Mouse (Mus musculus) midbrain, embryonic 13.5 days (tissue): ENCODE data around the gene A730061H03Rik. TPM values are rescaled to one million over a fixed set of nuclear protein-coding genes. Genes with fewer than 3 reads are reported as not detected.

ENCODE experiments used
- ATAC-seq: fragments of 200-750 bp; cut with Nextera tagmentation; 2 replicates; pipeline ENCODE4 v1.8.0; 2017; ENCODE audit warnings: mild to moderate bottlenecking, moderate TSS enrichment, moderate library complexity
- H3K27ac ChIP-seq: fragments of 300-500 bp; sonication (generic); 2 replicates; pipeline ENCODE4 v1.5.1; 2015; ENCODE audit warnings: inconsistent platforms, mild to moderate bottlenecking, moderate library complexity
- H3K27me3 ChIP-seq: fragments of 300-500 bp; sonication (generic); 2 replicates; pipeline ENCODE4 v1.6.1; 2015; ENCODE audit warnings: mild to moderate bottlenecking, inconsistent platforms
- H3K36me3 ChIP-seq: fragments of 300-500 bp; sonication (generic); 2 replicates; pipeline ENCODE4 v1.6.1; 2015; ENCODE audit warnings: mild to moderate bottlenecking, inconsistent platforms
- H3K4me1 ChIP-seq: fragments of 300-500 bp; sonication (generic); replicated peaks from 2 replicates; pipeline ENCODE4 v1.6.1; 2015; ENCODE audit warnings: inconsistent platforms
- H3K4me2 ChIP-seq: fragments of 300-500 bp; sonication (generic); replicated peaks from 2 replicates; pipeline ENCODE4 v1.6.1; 2015; ENCODE audit warnings: moderate library complexity, mild to moderate bottlenecking, inconsistent platforms
- H3K4me3 ChIP-seq: fragments of 300-500 bp; sonication (generic); replicated peaks from 2 replicates; pipeline ENCODE4 v1.5.1; 2015; ENCODE audit warnings: mild to moderate bottlenecking, inconsistent platforms
- H3K9ac ChIP-seq: fragments of 300-500 bp; sonication (generic); replicated peaks from 2 replicates; pipeline ENCODE4 v1.6.1; 2015; ENCODE audit warnings: mild to moderate bottlenecking, inconsistent platforms
- H3K9me3 ChIP-seq: fragments of 300-500 bp; sonication (generic); 2 replicates; pipeline ENCODE4 v1.6.1; 2016; ENCODE audit warnings: mild to moderate bottlenecking, inconsistent platforms
- WGBS: fragments of 180-500 bp; shearing (Covaris S2); methylation state at CpG from one replicate; pipeline ENCODE4 v1.1.7; 2015; 5-methylcytosine and 5-hydroxymethylcytosine counted together
- polyA plus RNA-seq: library from polyadenylated mRNA; unstranded; fragments of >200 nt; fragmentation: Nextera tagmentation; extraction: Ambion mirVana; gene quantifications from 2 replicates; pipeline ENCODE4 v1.2.1, GENCODE M21; 2015

A730061H03Rik gene
- polyA plus RNA-seq, 1 experiment from 2014 or later, result 0.43 TPM

DNA sequence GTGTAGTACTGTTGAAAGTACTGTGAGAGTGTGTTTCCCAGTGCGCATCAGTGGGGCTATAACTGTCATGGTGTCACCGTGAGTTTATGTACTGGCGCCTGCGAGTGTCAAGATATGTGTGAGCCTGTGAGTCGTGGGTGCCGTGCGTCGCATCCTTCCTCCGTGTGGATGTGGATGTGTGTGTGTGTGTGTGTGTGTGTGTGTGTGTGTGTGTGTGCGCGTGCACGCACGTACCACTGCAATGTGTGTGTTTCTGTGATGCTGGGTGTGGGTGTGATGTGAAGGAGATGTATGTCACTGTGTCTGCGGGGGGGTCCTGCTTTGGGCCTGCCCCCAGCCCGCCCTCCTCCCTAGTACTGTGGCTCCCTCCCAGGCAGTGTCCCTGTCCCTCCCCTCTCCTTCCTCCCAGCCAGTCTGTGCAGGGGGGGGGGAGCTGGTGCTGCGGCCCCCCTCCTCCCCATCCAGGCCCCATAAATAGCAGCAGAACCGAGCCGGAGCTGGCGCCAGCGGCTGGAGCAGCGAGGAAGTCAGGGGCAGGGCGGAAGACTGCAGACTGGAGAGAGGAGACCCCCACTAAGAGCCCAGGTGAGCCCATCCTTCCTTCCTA lies 50.0 kb downstream of the A730061H03Rik start, which contains the start of gene Cpne6:
TSS of gene Cpne6 (plus strand) at position 321 of the 607 bp plus-strand sequence.
- Histone ChIP-seq H3K36me3 (peaks cover 18% of the 10 kb centered on the region; the same call in 1 of the 2 replicates), H3K9me3 (no peaks in the 10 kb centered on the region), H3K4me3 (no peak within 1 kb of the TSS), H3K9ac (no peak within 1 kb of the TSS), H3K27ac (no peak within 1 kb of the TSS), H3K27me3 (no peaks in the 10 kb centered on the region), H3K4me2 (no peak within 1 kb of the TSS), H3K4me1 (peaks cover 18% of the 10 kb centered on the region)
- WGBS, result 81% methylated on average over 17 of the region's 22 CpGs
- no peak for ATAC-seq

Other genes starting within 250 kb of the A730061H03Rik start
- gene Dhrs4, start 81.6 kb downstream of the A730061H03Rik start, polyA plus RNA-seq, result 31.2 and 31.6 TPM in 2 replicates
- 17.0 and 24.5 TPM in 2 replicates for gene Carmil3, start 69.8 kb downstream of the A730061H03Rik start, polyA plus RNA-seq
- 0.70 and 0.88 TPM in 2 replicates for gene Cpne6, start 50.0 kb downstream of the A730061H03Rik start, polyA plus RNA-seq
- gene Nrl, start 35.4 kb downstream of the A730061H03Rik start, polyA plus RNA-seq, result 0.08 TPM in 1 of 2 replicates, not detected in the other
- 16.6 and 19.5 TPM in 2 replicates for gene Pck2, start 20.1 kb downstream of the A730061H03Rik start, polyA plus RNA-seq
- gene Dcaf11, start 400 bp downstream of the A730061H03Rik start, polyA plus RNA-seq, result 126 and 134 TPM in 2 replicates
- not detected in 2 replicates for gene Fitm1, start 15.2 kb upstream of the A730061H03Rik start, polyA plus RNA-seq
- gene Psme1, start 17.7 kb upstream of the A730061H03Rik start, polyA plus RNA-seq, result 176 TPM in 2 replicates
- gene Emc9, start 24.9 kb upstream of the A730061H03Rik start, polyA plus RNA-seq, result 9.7 and 12.1 TPM in 2 replicates
- 198 and 217 TPM in 2 replicates for gene Psme2, start 30.7 kb upstream of the A730061H03Rik start, polyA plus RNA-seq
- 22.0 and 24.1 TPM in 2 replicates for gene Rnf31, start 31.3 kb upstream of the A730061H03Rik start, polyA plus RNA-seq
- gene Irf9, start 43.2 kb upstream of the A730061H03Rik start, polyA plus RNA-seq, result 7.8 and 8.7 TPM in 2 replicates
- 6.6 and 7.3 TPM in 2 replicates for gene Rec8, start 57.6 kb upstream of the A730061H03Rik start, polyA plus RNA-seq
- 75.1 and 82.2 TPM in 2 replicates for gene Ipo4, start 75.6 kb upstream of the A730061H03Rik start, polyA plus RNA-seq
- 1.6 and 2.1 TPM in 2 replicates for gene Gm49378, start 77.5 kb upstream of the A730061H03Rik start, polyA plus RNA-seq
- 59.7 and 59.8 TPM in 2 replicates for gene Tm9sf1, start 83.4 kb upstream of the A730061H03Rik start, polyA plus RNA-seq
- gene Tssk4, start 89.8 kb upstream of the A730061H03Rik start, polyA plus RNA-seq, result 0.38 and 0.59 TPM in 2 replicates
- gene Mdp1, start 100.1 kb upstream of the A730061H03Rik start, polyA plus RNA-seq, result 69.7 and 75.0 TPM in 2 replicates
- 49.5 and 53.3 TPM in 2 replicates for gene Gmpr2, start 111.5 kb upstream of the A730061H03Rik start, polyA plus RNA-seq
- 605 and 607 TPM in 2 replicates for gene Nedd8, start 111.7 kb upstream of the A730061H03Rik start, polyA plus RNA-seq
- 36.9 and 38.5 TPM in 2 replicates for gene Tinf2, start 121.4 kb upstream of the A730061H03Rik start, polyA plus RNA-seq
- 0.32 and 0.46 TPM in 2 replicates for gene Tgm1, start 153.5 kb upstream of the A730061H03Rik start, polyA plus RNA-seq
- gene Rabggta, start 161.9 kb upstream of the A730061H03Rik start, polyA plus RNA-seq, result 45.0 and 48.8 TPM in 2 replicates
- 66.3 and 68.8 TPM in 2 replicates for gene Dhrs1, start 185.3 kb upstream of the A730061H03Rik start, polyA plus RNA-seq
- 33.8 and 36.2 TPM in 2 replicates for gene Nop9, start 185.3 kb upstream of the A730061H03Rik start, polyA plus RNA-seq
- gene Cideb, start 198.1 kb upstream of the A730061H03Rik start, polyA plus RNA-seq, result 0.19 TPM in 1 of 2 replicates, not detected in the other
- gene Ltb4r2, start 201.0 kb upstream of the A730061H03Rik start, polyA plus RNA-seq, result 0.22 and 0.28 TPM in 2 replicates
- 0.26 TPM in 1 of 2 replicates, not detected in the other for gene Ltb4r1, start 205.6 kb upstream of the A730061H03Rik start, polyA plus RNA-seq
- 4.1 and 4.2 TPM in 2 replicates for gene Adcy4, start 223.7 kb upstream of the A730061H03Rik start, polyA plus RNA-seq
- 2.3 and 2.4 TPM in 2 replicates for gene Ripk3, start 228.5 kb upstream of the A730061H03Rik start, polyA plus RNA-seq